Mouse (Mus musculus) myocyte (in vitro differentiated cells): ENCODE data around the gene Gm42417. TPM values are rescaled to one million over a fixed set of nuclear protein-coding genes. Genes with fewer than 3 reads are reported as not detected.
A peak's percentile ranks its signal among the peaks of the same experiment; 100 is the strongest.
"Not testable (repeated sequence)": the region's sequence is repeated elsewhere in the genome, so short reads cannot be mapped to it uniquely, and the experiment has no call there.

Experiments
- H3K27me3 ChIP-seq: one replicate; pipeline ENCODE4 v1.6.1; 2011; ENCODE audit not compliant: control insufficient read depth, insufficient read depth, insufficient read length
- H3K36me3 ChIP-seq: one replicate; pipeline ENCODE4 v1.6.1; 2011; ENCODE audit not compliant: control insufficient read depth, insufficient read depth
- H3K4me2 ChIP-seq: one replicate; pipeline ENCODE4 v1.6.1; 2011; ENCODE audit warnings: low read depth, control low read depth
- H3K4me3 ChIP-seq: one replicate; pipeline ENCODE4 v1.5.1; 2011; ENCODE audit warnings: mild to moderate bottlenecking, control low read depth, moderate library complexity
- H3K79me2 ChIP-seq: one replicate; pipeline ENCODE4 v1.6.1; 2011; ENCODE audit not compliant: control insufficient read depth, insufficient read depth
- H3ac ChIP-seq: one replicate; pipeline ENCODE4 v1.6.1; 2011; ENCODE audit not compliant: control insufficient read depth, insufficient read length
- CEBPB ChIP-seq: IDR thresholded peaks from 2 replicates; pipeline ENCODE4 v1.6.1; 2011; ENCODE audit warnings: mild to moderate bottlenecking, moderate library complexity; ENCODE audit not compliant: poor library complexity, insufficient read depth, severe bottlenecking
- E2F4 ChIP-seq: IDR thresholded peaks from one replicate; pipeline ENCODE4 v1.6.1; 2011; ENCODE audit warnings: mild to moderate bottlenecking, control low read depth, moderate library complexity; ENCODE audit not compliant: insufficient read depth
- MAX ChIP-seq: IDR thresholded peaks from one replicate; pipeline ENCODE4 v1.6.1; 2011; ENCODE audit warnings: low read depth, mild to moderate bottlenecking, control low read depth
- MYOD1 ChIP-seq, 3 experiments: IDR thresholded peaks; one replicate each; pipeline ENCODE4 v1.6.1; 2011; ENCODE audit warnings: control low read depth in 2 of 3, low read depth in 2 of 3, mild to moderate bottlenecking in 2 of 3, moderate library complexity in 1 of 3; ENCODE audit not compliant: insufficient read length in 2 of 3, control insufficient read depth in 1 of 3
- MYOG ChIP-seq, 3 experiments: IDR thresholded peaks; one replicate each; pipeline ENCODE4 v1.6.1; 2011; ENCODE audit warnings: control low read depth in 2 of 3, low read depth in 2 of 3, mild to moderate bottlenecking in 2 of 3; ENCODE audit not compliant: insufficient read length in 2 of 3, control insufficient read depth in 1 of 3, insufficient read depth in 1 of 3
- POLR2A ChIP-seq: IDR thresholded peaks from one replicate; pipeline ENCODE4 v1.6.1; 2011; ENCODE audit warnings: low read depth, mild to moderate bottlenecking, control low read depth, moderate library complexity; ENCODE audit not compliant: insufficient read length
- POLR2AphosphoS2 ChIP-seq: IDR thresholded peaks from one replicate; pipeline ENCODE4 v1.6.1; 2011; ENCODE audit warnings: low read depth, control low read depth; ENCODE audit not compliant: insufficient read length
- REST ChIP-seq: IDR thresholded peaks from one replicate; pipeline ENCODE4 v1.6.1; 2011; ENCODE audit warnings: mild to moderate bottlenecking, control low read depth, moderate library complexity; ENCODE audit not compliant: insufficient read depth, insufficient read length
- SRF ChIP-seq: IDR thresholded peaks from one replicate; pipeline ENCODE4 v1.6.1; 2011; ENCODE audit warnings: low read depth; ENCODE audit not compliant: control insufficient read depth, insufficient read length
- TCF12 ChIP-seq: IDR thresholded peaks from one replicate; pipeline ENCODE4 v1.6.1; 2011; ENCODE audit warnings: mild to moderate bottlenecking, control low read depth; ENCODE audit not compliant: poor library complexity, insufficient read depth, severe bottlenecking
- TCF3 ChIP-seq: IDR thresholded peaks from one replicate; pipeline ENCODE4 v1.6.1; 2011; ENCODE audit warnings: low read depth, control low read depth; ENCODE audit not compliant: insufficient read length
- USF1 ChIP-seq: IDR thresholded peaks from one replicate; pipeline ENCODE4 v1.6.1; 2011; ENCODE audit warnings: low read depth, mild to moderate bottlenecking, control low read depth, moderate library complexity
- polyA plus RNA-seq: library from polyadenylated mRNA; unstranded; fragments of >200 nt; fragmentation: generic; extraction: Trizol; gene quantifications from one replicate; pipeline ENCODE4 v1.2.1, GENCODE M21; 2012; ENCODE audit warnings: missing spikeins

The Gm42417 gene
- polyA plus RNA-seq, 1 experiment, result 0.13 TPM

DNA sequence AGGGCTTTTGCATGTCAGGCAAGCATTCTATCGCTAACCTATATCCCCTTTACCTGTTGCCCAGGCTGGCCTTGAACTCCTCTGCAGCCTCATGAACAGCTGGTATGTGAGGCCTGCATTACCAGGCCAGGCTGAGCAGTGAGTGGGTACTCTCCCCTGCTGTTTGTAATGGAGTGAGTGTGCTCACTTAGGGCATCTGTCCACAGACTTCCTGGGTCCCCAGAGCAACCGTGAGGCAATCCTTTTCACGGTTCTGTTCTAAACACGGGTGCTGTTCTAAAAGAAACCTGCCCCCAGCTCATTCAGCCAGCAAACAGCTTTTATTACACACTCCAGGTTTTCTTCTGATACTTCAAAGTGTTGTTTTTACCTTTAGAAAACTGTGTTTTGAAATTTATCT, 502 bp downstream of the Gm42417 start:
- no peak overlapping the region for H3K4me2 ChIP-seq
- no peaks in the 10 kb centered on the region for H3K36me3 ChIP-seq
- no peaks in the 10 kb centered on the region for H3K79me2 ChIP-seq
- H3K4me3 ChIP-seq, result no peak overlapping the region
- no peaks in the 10 kb centered on the region for H3K27me3 ChIP-seq
- no peak for TF ChIP-seq CEBPB
- H3ac ChIP-seq, result no peak overlapping the region

GRCm38 (mm10) chr1:36536783-36537182, 2.4 kb downstream of the Gm42417 start, which contains the start of gene Ankrd23:
TSS of gene Ankrd23 (minus strand) at chr1:36536883.
- H3K27me3 ChIP-seq, H3ac ChIP-seq, H3K79me2 ChIP-seq, H3K36me3 ChIP-seq: not testable (repeated sequence)
- H3K4me2 ChIP-seq, result peak within 1 kb of the TSS; percentile 43
- peak within 1 kb of the TSS; percentile 24 for H3K4me3 ChIP-seq

- TF ChIP-seq SRF (no peak), MYOD1 (IDR thresholded peaks at IDR 0.05; ENCODE audit: control insufficient read depth in 1 of 3, insufficient read length in 2 of 3, low read depth in 2 of 3) (no peak), USF1 (no peak), CEBPB (no peak), MAX (no peak), TCF12 (no peak), E2F4 (no peak), REST (no peak), POLR2A (no peak), MYOG (IDR thresholded peaks at IDR 0.05; ENCODE audit: control insufficient read depth in 1 of 3, insufficient read depth in 1 of 3, insufficient read length in 2 of 3, low read depth in 2 of 3) (no peak), TCF3 (no peak), POLR2AphosphoS2 (no peak)
- peak overlapping the region; percentile 24 for H3K4me3 ChIP-seq
- H3K36me3 ChIP-seq, result no peaks in the 10 kb centered on the region
- H3K27me3 ChIP-seq, result no peaks in the 10 kb centered on the region
- peak overlapping the region; percentile 43 for H3K4me2 ChIP-seq
- H3ac ChIP-seq, result no peak overlapping the region
- no peaks in the 10 kb centered on the region for H3K79me2 ChIP-seq
Observed at GRCm38 (mm10) chr1:36536397-36536728, 2.9 kb downstream of the Gm42417 start.

DNA sequence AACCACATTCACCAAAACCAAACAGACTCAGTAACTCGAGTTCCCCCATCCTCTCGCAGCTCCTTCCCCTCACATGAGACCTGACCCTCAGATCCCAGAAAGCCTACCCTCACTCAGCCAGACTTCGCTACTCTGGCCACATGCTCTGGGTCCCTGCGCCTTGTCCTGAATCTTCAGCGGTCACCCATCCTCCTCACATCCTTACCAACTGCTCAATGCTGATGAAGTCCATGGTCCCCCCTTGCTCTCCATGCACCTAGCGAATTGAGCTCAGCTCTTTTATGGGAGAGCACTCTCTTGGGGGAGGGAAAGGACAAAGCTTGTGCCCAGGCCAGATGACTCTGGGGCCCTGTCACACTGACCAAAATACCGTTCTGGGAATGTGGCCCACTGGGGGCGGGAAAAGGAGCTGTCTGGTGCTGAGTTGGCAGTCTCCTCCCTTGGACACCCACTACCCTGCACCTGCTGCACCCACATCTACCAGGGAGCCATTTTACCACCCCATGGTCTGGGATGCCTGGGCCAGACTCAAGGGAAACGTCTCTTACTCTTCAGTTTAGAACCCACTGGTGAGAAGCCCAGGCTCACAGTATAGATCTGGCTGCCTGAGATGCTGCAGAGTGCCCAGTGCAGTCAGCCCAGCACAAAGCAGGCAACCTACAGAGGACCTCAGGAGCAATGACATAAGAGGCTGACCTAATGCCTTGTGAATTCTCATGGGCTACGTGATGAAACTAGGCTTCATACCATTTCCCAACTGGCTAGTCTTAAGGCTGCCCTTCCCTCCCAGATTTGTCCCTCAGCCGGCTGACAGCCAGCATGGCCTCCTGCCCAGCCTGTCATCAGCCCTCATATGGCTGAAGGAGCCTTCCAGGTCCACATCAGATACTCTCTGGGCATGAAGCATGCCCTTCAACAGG, 3.5 kb downstream of the Gm42417 start:
- H3K4me2 ChIP-seq, result peak overlapping the region; percentile 48
- H3K36me3 ChIP-seq, result no peaks in the 10 kb centered on the region
- H3K27me3 ChIP-seq, result no peaks in the 10 kb centered on the region
- no peak overlapping the region for H3ac ChIP-seq
- peak overlapping the region; percentile 24 for H3K4me3 ChIP-seq
- no peak for TF ChIP-seq POLR2AphosphoS2
- TF ChIP-seq USF1, result no peak
- TF ChIP-seq MYOG (IDR thresholded peaks at IDR 0.05; ENCODE audit: control insufficient read depth in 1 of 3, insufficient read depth in 1 of 3, insufficient read length in 2 of 3, low read depth in 2 of 3), result peak in 2 of 3 experiments; percentile 42 to 88
- TF ChIP-seq TCF3, result no peak
- TF ChIP-seq REST, result no peak
- no peak for TF ChIP-seq SRF
- peak; percentile 63 for TF ChIP-seq POLR2A
- peak; percentile 20 for TF ChIP-seq TCF12
- no peak for TF ChIP-seq E2F4
- peak; percentile 42 to 93 (median 77) for TF ChIP-seq MYOD1 (IDR thresholded peaks at IDR 0.05; ENCODE audit: control insufficient read depth in 1 of 3, insufficient read length in 2 of 3, low read depth in 2 of 3)
- TF ChIP-seq MAX, result no peak
- no peak for TF ChIP-seq CEBPB
- H3K79me2 ChIP-seq, result no peaks in the 10 kb centered on the region

DNA sequence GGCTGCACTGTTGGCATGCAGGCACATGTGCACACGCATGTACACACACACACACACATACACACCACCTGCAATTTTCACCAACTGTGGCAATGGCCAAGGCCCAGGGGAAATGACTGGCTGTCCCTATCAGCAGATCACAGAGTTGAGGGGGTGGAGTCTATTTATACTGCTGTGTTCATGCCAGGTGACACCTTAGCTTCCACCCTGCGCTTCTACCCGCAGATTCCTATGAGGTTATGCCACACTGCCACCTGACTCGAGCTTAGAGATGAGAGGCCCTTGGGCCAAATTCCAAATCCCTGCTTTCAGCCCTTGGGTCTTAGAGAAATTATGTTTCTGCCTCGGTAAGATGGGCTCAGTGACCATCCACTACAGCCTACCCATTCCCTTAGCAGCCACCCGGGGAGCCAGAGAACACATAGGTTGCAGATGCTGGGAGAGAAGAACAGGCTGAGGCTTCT, 4.6 kb downstream of the Gm42417 start:
- Histone ChIP-seq H3ac (no peak overlapping the region), H3K36me3 (peaks cover 3% of the 10 kb centered on the region), H3K4me2 (peak overlapping the region; percentile 57), H3K4me3 (peak overlapping the region; percentile 24), H3K79me2 (no peaks in the 10 kb centered on the region), H3K27me3 (no peaks in the 10 kb centered on the region)
- TF ChIP-seq TCF12 (no peak), TCF3 (no peak), MAX (no peak), POLR2AphosphoS2 (peak; percentile 59), CEBPB (no peak), MYOG (IDR thresholded peaks at IDR 0.05; ENCODE audit: control insufficient read depth in 1 of 3, insufficient read depth in 1 of 3, insufficient read length in 2 of 3, low read depth in 2 of 3) (peak in 1 of 3 experiments; percentile 53), SRF (no peak), E2F4 (no peak), MYOD1 (IDR thresholded peaks at IDR 0.05; ENCODE audit: control insufficient read depth in 1 of 3, insufficient read length in 2 of 3, low read depth in 2 of 3) (peak in 1 of 3 experiments; percentile 54), REST (no peak), USF1 (no peak), POLR2A (peak; percentile 49)
